Mouse (Mus musculus) kidney, embryonic 16.5 days (tissue): ENCODE measurements around the gene Hyal1. TPM values are rescaled to one million over a fixed set of nuclear protein-coding genes. Genes with fewer than 3 reads are reported as not detected.

Source experiments
- polyA plus RNA-seq: library from polyadenylated mRNA; unstranded; fragments of >200 nt; fragmentation: Nextera tagmentation; extraction: Ambion mirVana; gene quantifications from 2 replicates; pipeline ENCODE4 v1.2.1, GENCODE M21; 2015

The Hyal1 gene
- polyA plus RNA-seq, 1 experiment from 2014 or later = 10.6 TPM

Other genes starting within 250 kb of the Hyal1 start
- 12.6 and 13.2 TPM in 2 replicates for gene Hemk1, start 238.6 kb upstream of the Hyal1 start, polyA plus RNA-seq
- gene 6430571L13Rik, start 236.3 kb upstream of the Hyal1 start, polyA plus RNA-seq = 0.82 and 1.2 TPM in 2 replicates
- 0.74 and 0.95 TPM in 2 replicates for gene Cacna2d2, start 177.3 kb upstream of the Hyal1 start, polyA plus RNA-seq
- gene Tmem115, start 43.0 kb upstream of the Hyal1 start, polyA plus RNA-seq = 49.7 and 51.0 TPM in 2 replicates
- 35.8 and 39.0 TPM in 2 replicates for gene Cyb561d2, start 34.7 kb upstream of the Hyal1 start, polyA plus RNA-seq
- 57.0 and 59.0 TPM in 2 replicates for gene Nprl2, start 34.7 kb upstream of the Hyal1 start, polyA plus RNA-seq
- 3.3 and 3.9 TPM in 2 replicates for gene Zmynd10, start 29.6 kb upstream of the Hyal1 start, polyA plus RNA-seq
- 66.8 and 68.9 TPM in 2 replicates for gene Rassf1, start 25.4 kb upstream of the Hyal1 start, polyA plus RNA-seq
- gene Tusc2, start 13.7 kb upstream of the Hyal1 start, polyA plus RNA-seq = 45.3 and 48.0 TPM in 2 replicates
- 131 and 132 TPM in 2 replicates for gene Hyal2, start 9.0 kb upstream of the Hyal1 start, polyA plus RNA-seq
- gene Naa80, start 2.0 kb downstream of the Hyal1 start, polyA plus RNA-seq = 21.8 and 24.1 TPM in 2 replicates
- gene Hyal3, start 3.9 kb downstream of the Hyal1 start, polyA plus RNA-seq = 1.3 and 1.6 TPM in 2 replicates
- 60.7 and 64.3 TPM in 2 replicates for gene Ifrd2, start 10.7 kb downstream of the Hyal1 start, polyA plus RNA-seq
- gene Sema3b, start 32.3 kb downstream of the Hyal1 start, polyA plus RNA-seq = 31.3 TPM in 2 replicates
- 447 and 455 TPM in 2 replicates for gene Gnai2, start 58.4 kb downstream of the Hyal1 start, polyA plus RNA-seq
- gene Slc38a3, start 92.6 kb downstream of the Hyal1 start, polyA plus RNA-seq = 12.4 and 12.9 TPM in 2 replicates
- gene Gnat1, start 102.8 kb downstream of the Hyal1 start, polyA plus RNA-seq = 2.8 and 3.0 TPM in 2 replicates
- gene Sema3f, start 133.5 kb downstream of the Hyal1 start, polyA plus RNA-seq = 20.9 and 25.7 TPM in 2 replicates
- gene Rbm5, start 194.1 kb downstream of the Hyal1 start, polyA plus RNA-seq = 203 and 214 TPM in 2 replicates